Mouse (Mus musculus): ENCODE measurements around the gene Dnajc5.
A peak's percentile ranks its signal among the peaks of the same experiment; 100 is the strongest.

The Dnajc5 gene

DNA sequence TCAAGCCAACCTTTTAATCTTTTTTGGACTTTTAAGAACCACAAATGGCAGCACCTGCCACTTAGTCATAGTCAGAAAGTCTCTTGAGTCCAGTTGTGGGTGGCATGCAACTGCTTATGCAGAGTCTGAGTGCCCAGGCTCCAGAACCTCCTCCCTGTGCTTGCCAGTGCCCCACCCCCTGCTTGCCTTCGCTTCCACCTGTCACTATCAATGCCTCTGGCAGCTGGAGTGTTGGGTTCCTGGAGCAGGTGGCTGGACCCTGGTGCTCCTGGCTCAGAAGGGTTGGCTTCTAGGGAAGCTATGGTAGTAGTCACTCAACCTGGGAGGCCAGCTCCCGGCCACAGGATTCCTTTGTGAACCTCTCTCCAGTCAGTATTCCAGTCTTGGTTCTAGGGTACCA is 29.9 kb downstream of the Dnajc5 start:
- H3K4me3 ChIP-seq (replicated peaks; ENCODE audit: low read length): no peak overlapping the region

GRCm38 (mm10) chr2:181553772-181554171 is 33.5 kb downstream of the Dnajc5 start:
- Histone ChIP-seq H3K4me3 (replicated peaks; ENCODE audit: low read length) (no peak overlapping the region), H3K36me3 (ENCODE audit: insufficient read depth, low read length) (peaks cover 53% of the 10 kb centered on the region), H3K4me1 (replicated peaks; ENCODE audit: low read depth, low read length) (no peaks in the 10 kb centered on the region), H3K27me3 (ENCODE audit: insufficient read depth, low read length) (no peaks in the 10 kb centered on the region), H3K9me3 (ENCODE audit: low read length) (no peaks in the 10 kb centered on the region)
- no peak for TF ChIP-seq NANOG (IDR thresholded peaks at IDR 0.05; ENCODE audit: borderline replicate concordance, low read length)
- no peak for TF ChIP-seq POU5F1 (IDR thresholded peaks at IDR 0.05; ENCODE audit: borderline replicate concordance, low read length)
- TF ChIP-seq CTCF (conservative IDR thresholded peaks at IDR 0.05; ENCODE audit: low read length): no peak

More for the DNA sequence above, 29.9 kb downstream of the Dnajc5 start:
- H3K27me3 ChIP-seq (ENCODE audit: insufficient read depth, low read length): no peaks in the 10 kb centered on the region
- peaks cover 86% of the 10 kb centered on the region for H3K36me3 ChIP-seq (ENCODE audit: insufficient read depth, low read length)
- TF ChIP-seq POU5F1 (IDR thresholded peaks at IDR 0.05; ENCODE audit: borderline replicate concordance, low read length): no peak
- TF ChIP-seq NANOG (IDR thresholded peaks at IDR 0.05; ENCODE audit: borderline replicate concordance, low read length): no peak
- TF ChIP-seq CTCF (conservative IDR thresholded peaks at IDR 0.05; ENCODE audit: low read length): no peak
- H3K9me3 ChIP-seq (ENCODE audit: low read length): no peaks in the 10 kb centered on the region
- H3K4me1 ChIP-seq (replicated peaks; ENCODE audit: low read depth, low read length): no peaks in the 10 kb centered on the region

DNA sequence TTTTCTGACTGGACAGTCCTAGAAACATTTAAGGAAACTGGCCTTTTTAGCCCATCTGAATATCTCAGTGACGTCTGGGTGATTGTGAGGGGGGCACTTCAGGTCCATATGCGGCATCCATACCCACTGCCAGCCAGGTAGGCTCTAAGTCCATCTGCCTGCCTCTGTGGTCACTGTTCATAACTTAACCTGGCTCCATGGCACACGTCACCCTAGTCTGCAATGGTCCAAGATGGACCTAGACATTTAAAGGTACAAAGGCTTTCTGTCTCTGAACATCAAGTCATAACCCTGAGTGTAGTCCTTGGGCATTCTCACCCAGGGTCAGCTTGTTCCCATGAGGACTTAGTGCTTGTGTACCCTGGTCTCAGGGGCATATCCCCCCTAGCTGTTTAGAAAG is 47.1 kb downstream of the Dnajc5 start:
- Histone ChIP-seq H3K27me3 (ENCODE audit: insufficient read depth, low read length) (no peaks in the 10 kb centered on the region), H3K9me3 (ENCODE audit: low read length) (no peaks in the 10 kb centered on the region), H3K4me3 (replicated peaks; ENCODE audit: low read length) (no peak overlapping the region), H3K36me3 (ENCODE audit: insufficient read depth, low read length) (no peaks in the 10 kb centered on the region), H3K4me1 (replicated peaks; ENCODE audit: low read depth, low read length) (peaks cover 14% of the 10 kb centered on the region; the same call in 1 of the 2 replicates)
- TF ChIP-seq POU5F1 (IDR thresholded peaks at IDR 0.05; ENCODE audit: borderline replicate concordance, low read length) (no peak), CTCF (conservative IDR thresholded peaks at IDR 0.05; ENCODE audit: low read length) (no peak), NANOG (IDR thresholded peaks at IDR 0.05; ENCODE audit: borderline replicate concordance, low read length) (no peak)

DNA sequence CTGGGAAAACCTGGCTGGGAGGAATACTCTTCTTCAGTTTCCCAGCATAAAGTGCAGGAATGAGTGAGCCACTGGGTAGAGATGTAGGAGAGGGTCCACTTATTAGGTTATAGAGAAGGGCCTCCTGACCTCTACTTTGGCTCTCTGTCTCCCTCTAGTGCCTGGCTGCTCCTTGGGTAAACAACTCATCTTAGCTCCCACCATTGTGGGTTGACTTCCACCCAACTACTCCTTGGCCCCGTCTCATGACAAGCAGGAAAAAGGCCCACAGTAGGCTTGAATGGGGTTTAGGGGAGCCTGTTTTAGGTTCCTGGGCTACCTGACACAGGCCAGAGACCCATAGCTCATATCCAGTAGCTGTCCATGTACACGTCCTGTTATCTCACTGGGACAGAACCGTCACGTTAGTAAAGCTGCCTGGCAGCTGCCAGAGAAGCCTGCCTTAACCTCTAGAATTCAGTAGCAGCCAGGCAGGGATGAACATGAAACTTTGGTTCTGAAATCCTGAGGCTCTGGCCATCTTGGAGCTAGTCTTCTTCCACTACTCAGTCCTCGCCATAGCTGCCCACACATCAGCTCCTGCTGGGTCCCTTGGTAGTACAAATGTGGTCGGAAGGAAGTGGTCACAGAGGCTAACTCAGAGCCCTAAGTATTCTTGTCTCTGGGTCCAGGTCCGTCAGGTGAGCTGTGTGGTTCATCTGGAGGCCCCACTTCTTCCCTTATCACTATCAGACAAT is 48.2 kb downstream of the Dnajc5 start:
- peak; percentile 55 for TF ChIP-seq CTCF (conservative IDR thresholded peaks at IDR 0.05; ENCODE audit: low read length)
- TF ChIP-seq NANOG (IDR thresholded peaks at IDR 0.05; ENCODE audit: borderline replicate concordance, low read length): no peak
- TF ChIP-seq POU5F1 (IDR thresholded peaks at IDR 0.05; ENCODE audit: borderline replicate concordance, low read length): no peak
- Histone ChIP-seq H3K36me3 (ENCODE audit: insufficient read depth, low read length) (0 out of 2 replicates have a peak, but pooled peaks cover 6% of the 10 kb centered on the region), H3K9me3 (ENCODE audit: low read length) (no peaks in the 10 kb centered on the region), H3K4me3 (replicated peaks; ENCODE audit: low read length) (no peak overlapping the region), H3K27me3 (ENCODE audit: insufficient read depth, low read length) (no peaks in the 10 kb centered on the region), H3K4me1 (replicated peaks; ENCODE audit: low read depth, low read length) (peaks cover 14% of the 10 kb centered on the region; the same call in 1 of the 2 replicates)

GRCm38 (mm10) chr2:181569856-181570255 is 49.6 kb downstream of the Dnajc5 start:
- Histone ChIP-seq H3K4me3 (replicated peaks; ENCODE audit: low read length) (0 out of 2 replicates have a peak overlapping the region, but pooled peaks have one; percentile 1), H3K27me3 (ENCODE audit: insufficient read depth, low read length) (no peaks in the 10 kb centered on the region), H3K9me3 (ENCODE audit: low read length) (no peaks in the 10 kb centered on the region), H3K4me1 (replicated peaks; ENCODE audit: low read depth, low read length) (peaks cover 14% of the 10 kb centered on the region; the same call in 1 of the 2 replicates), H3K36me3 (ENCODE audit: insufficient read depth, low read length) (peaks cover 14% of the 10 kb centered on the region; the same call in 1 of the 2 replicates)
- TF ChIP-seq CTCF (conservative IDR thresholded peaks at IDR 0.05; ENCODE audit: low read length) (no peak), POU5F1 (IDR thresholded peaks at IDR 0.05; ENCODE audit: borderline replicate concordance, low read length) (no peak), NANOG (IDR thresholded peaks at IDR 0.05; ENCODE audit: borderline replicate concordance, low read length) (no peak)

DNA sequence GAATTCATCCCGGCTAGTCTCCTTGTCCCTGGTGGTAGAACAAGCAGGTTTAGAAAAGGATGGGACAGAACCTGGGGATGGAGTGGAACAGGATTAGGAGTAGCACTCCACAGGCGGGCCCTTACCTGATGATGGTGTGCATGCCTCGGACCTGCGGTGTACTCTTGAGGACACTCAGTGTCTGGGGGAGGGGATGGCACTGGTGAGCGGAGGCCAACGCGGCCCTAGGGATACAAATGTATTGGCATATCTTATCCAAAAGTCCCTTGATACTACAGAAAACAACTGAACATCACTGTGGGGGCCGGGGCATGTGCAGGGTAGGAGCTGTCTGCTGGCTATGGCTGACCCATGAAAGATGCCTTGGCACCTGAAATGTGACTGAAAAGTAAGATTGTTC is 50.1 kb downstream of the Dnajc5 start:
- TF ChIP-seq CTCF (conservative IDR thresholded peaks at IDR 0.05; ENCODE audit: low read length) (no peak), POU5F1 (IDR thresholded peaks at IDR 0.05; ENCODE audit: borderline replicate concordance, low read length) (no peak), NANOG (IDR thresholded peaks at IDR 0.05; ENCODE audit: borderline replicate concordance, low read length) (no peak)
- Histone ChIP-seq H3K4me3 (replicated peaks; ENCODE audit: low read length) (0 out of 2 replicates have a peak overlapping the region, but pooled peaks have one; percentile 1), H3K9me3 (ENCODE audit: low read length) (no peaks in the 10 kb centered on the region), H3K36me3 (ENCODE audit: insufficient read depth, low read length) (peaks cover 14% of the 10 kb centered on the region; the same call in 1 of the 2 replicates), H3K27me3 (ENCODE audit: insufficient read depth, low read length) (no peaks in the 10 kb centered on the region), H3K4me1 (replicated peaks; ENCODE audit: low read depth, low read length) (peaks cover 14% of the 10 kb centered on the region; the same call in 1 of the 2 replicates)

GRCm38 (mm10) chr2:181570921-181571595 is 50.8 kb downstream of the Dnajc5 start:
- no peak for TF ChIP-seq NANOG (IDR thresholded peaks at IDR 0.05; ENCODE audit: borderline replicate concordance, low read length)
- no peak for TF ChIP-seq CTCF (conservative IDR thresholded peaks at IDR 0.05; ENCODE audit: low read length)
- TF ChIP-seq POU5F1 (IDR thresholded peaks at IDR 0.05; ENCODE audit: borderline replicate concordance, low read length): no peak
- Histone ChIP-seq H3K27me3 (ENCODE audit: insufficient read depth, low read length) (no peaks in the 10 kb centered on the region), H3K9me3 (ENCODE audit: low read length) (no peaks in the 10 kb centered on the region), H3K36me3 (ENCODE audit: insufficient read depth, low read length) (peaks cover 14% of the 10 kb centered on the region; the same call in 1 of the 2 replicates), H3K4me3 (replicated peaks; ENCODE audit: low read length) (no peak overlapping the region), H3K4me1 (replicated peaks; ENCODE audit: low read depth, low read length) (peaks cover 14% of the 10 kb centered on the region; the same call in 1 of the 2 replicates)

DNA sequence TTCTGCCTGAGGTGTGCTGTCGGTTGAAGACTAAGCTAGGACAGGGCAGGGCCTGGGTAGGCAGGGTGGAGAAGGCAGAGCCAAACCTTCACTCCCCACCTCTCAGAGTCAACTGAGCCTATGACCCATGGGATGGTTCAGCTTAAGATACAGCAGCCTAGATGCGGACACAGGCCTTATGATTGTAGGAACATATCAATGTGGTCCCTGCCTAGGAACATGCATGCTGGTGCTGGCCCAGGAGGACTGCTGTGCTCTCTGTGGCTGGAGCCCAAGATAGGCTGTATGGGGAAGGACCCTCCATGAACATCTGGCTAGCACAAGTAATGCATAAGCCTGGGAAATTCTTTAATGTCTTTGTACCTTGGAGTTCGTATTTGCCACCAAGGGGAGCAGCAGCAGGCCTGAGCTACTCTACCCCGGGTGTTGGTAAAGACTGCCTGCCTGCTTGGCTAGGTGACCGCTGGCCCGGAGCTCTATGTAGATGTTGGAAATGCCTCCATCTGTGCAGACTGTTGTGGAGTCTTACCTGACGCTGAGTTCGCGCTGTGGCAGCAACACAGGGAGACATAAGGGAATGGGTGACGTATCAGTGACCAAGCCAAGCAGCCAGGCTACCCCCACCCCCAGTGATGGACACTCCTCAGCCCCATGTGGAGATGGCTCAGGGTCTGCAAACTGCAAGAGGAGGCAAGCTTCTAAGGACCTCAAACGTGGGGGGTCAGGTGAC is 51.8 kb downstream of the Dnajc5 start:
- Histone ChIP-seq H3K36me3 (ENCODE audit: insufficient read depth, low read length) (peaks cover 14% of the 10 kb centered on the region; the same call in 1 of the 2 replicates), H3K4me3 (replicated peaks; ENCODE audit: low read length) (no peak overlapping the region), H3K4me1 (replicated peaks; ENCODE audit: low read depth, low read length) (peaks cover 14% of the 10 kb centered on the region; the same call in 1 of the 2 replicates), H3K27me3 (ENCODE audit: insufficient read depth, low read length) (peaks cover 4% of the 10 kb centered on the region; the same call in 1 of the 2 replicates), H3K9me3 (ENCODE audit: low read length) (no peaks in the 10 kb centered on the region)
- TF ChIP-seq NANOG (IDR thresholded peaks at IDR 0.05; ENCODE audit: borderline replicate concordance, low read length): no peak
- no peak for TF ChIP-seq CTCF (conservative IDR thresholded peaks at IDR 0.05; ENCODE audit: low read length)
- no peak for TF ChIP-seq POU5F1 (IDR thresholded peaks at IDR 0.05; ENCODE audit: borderline replicate concordance, low read length)
